Mouse (Mus musculus) heart, embryonic 10.5 days (tissue): ENCODE measurements around the gene Chmp6. TPM values are rescaled to one million over a fixed set of nuclear protein-coding genes. Genes with fewer than 3 reads are reported as not detected.

ENCODE experiments used
- DNase-seq: peaks from one replicate; pipeline ENCODE4 v3.0.0-alpha.2; 2017; ENCODE audit warnings: low spot score
- H3K27ac ChIP-seq: fragments of 300-500 bp; sonication (generic); 2 replicates; pipeline ENCODE4 v1.5.1; 2016; ENCODE audit warnings: mild to moderate bottlenecking
- H3K27me3 ChIP-seq: fragments of 300-500 bp; sonication (generic); 2 replicates; pipeline ENCODE4 v1.6.1; 2016; ENCODE audit warnings: mild to moderate bottlenecking; ENCODE audit not compliant: poor library complexity, insufficient read depth, severe bottlenecking
- H3K36me3 ChIP-seq: fragments of 300-500 bp; sonication (generic); 2 replicates; pipeline ENCODE4 v1.6.1; 2016; ENCODE audit warnings: mild to moderate bottlenecking, moderate library complexity
- H3K4me1 ChIP-seq: fragments of 300-500 bp; sonication (generic); 2 replicates; pipeline ENCODE4 v1.6.1; 2016; ENCODE audit warnings: mild to moderate bottlenecking
- H3K4me3 ChIP-seq: fragments of 300-500 bp; sonication (generic); 2 replicates; pipeline ENCODE4 v1.5.1; 2016; ENCODE audit warnings: mild to moderate bottlenecking, moderate library complexity
- H3K9me3 ChIP-seq: fragments of 300-500 bp; sonication (generic); 2 replicates; pipeline ENCODE4 v1.6.1; 2016; ENCODE audit warnings: mild to moderate bottlenecking, moderate library complexity
- WGBS: fragments of 180-500 bp; shearing (Covaris S2); methylation state at CpG from one replicate; pipeline ENCODE4 v1.1.7; 2016; 5-methylcytosine and 5-hydroxymethylcytosine counted together
- polyA plus RNA-seq: library from polyadenylated mRNA; unstranded; fragments of >200 nt; fragmentation: Nextera tagmentation; extraction: Ambion mirVana; gene quantifications from 2 replicates; pipeline ENCODE4 v1.2.1, GENCODE M21; 2016

Gene Chmp6
- polyA plus RNA-seq, 1 experiment from 2014 or later, result 96.6 TPM

GRCm38 (mm10) chr11:119893667-119894236 lies 19.5 kb upstream of the Chmp6 start:
- no peaks in the 10 kb centered on the region for H3K27me3 ChIP-seq
- H3K4me3 ChIP-seq, result no peak overlapping the region
- no peak overlapping the region for H3K27ac ChIP-seq
- WGBS, result 79% methylated on average over 10 of the region's 10 CpGs
- no peak for DNase-seq
- 0 out of 2 replicates have a peak, but pooled peaks cover 4% of the 10 kb centered on the region for H3K4me1 ChIP-seq
- no peaks in the 10 kb centered on the region for H3K9me3 ChIP-seq
- H3K36me3 ChIP-seq, result peaks cover 92% of the 10 kb centered on the region

DNA sequence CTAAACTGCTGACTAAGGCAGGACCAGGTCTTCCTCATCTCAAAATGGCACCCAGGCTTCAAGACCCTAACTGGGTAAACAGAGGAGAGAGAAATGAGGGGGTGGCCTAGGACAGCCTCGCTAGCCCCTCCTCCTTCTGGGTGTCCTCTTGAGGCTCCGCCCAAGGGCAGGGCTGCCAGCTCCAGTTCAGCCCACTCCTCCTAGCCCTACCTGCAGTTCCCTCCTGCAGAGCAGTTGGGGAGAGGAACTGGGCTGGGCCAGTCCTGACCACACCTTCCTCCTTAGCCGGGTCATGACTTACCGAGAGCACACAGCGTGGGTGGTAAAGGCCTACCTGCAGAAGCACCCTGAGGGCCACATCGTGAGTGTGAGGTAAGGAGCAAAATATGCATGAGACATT lies 18.6 kb upstream of the Chmp6 start:
- WGBS, result 60% methylated on average over 6 of the region's 6 CpGs
- no peaks in the 10 kb centered on the region for H3K27me3 ChIP-seq
- no peak overlapping the region for H3K27ac ChIP-seq
- H3K9me3 ChIP-seq, result no peaks in the 10 kb centered on the region
- H3K36me3 ChIP-seq, result peaks cover 89% of the 10 kb centered on the region
- H3K4me3 ChIP-seq, result no peak overlapping the region
- no peak for DNase-seq
- peaks cover 4% of the 10 kb centered on the region; the same call in 1 of the 2 replicates for H3K4me1 ChIP-seq

GRCm38 (mm10) chr11:119897041-119897440 lies 16.2 kb upstream of the Chmp6 start:
- WGBS, result 86% methylated on average over 9 of the region's 9 CpGs
- H3K27ac ChIP-seq, result no peak overlapping the region
- H3K4me1 ChIP-seq, result peaks cover 7% of the 10 kb centered on the region; the same call in 1 of the 2 replicates
- peaks cover 68% of the 10 kb centered on the region for H3K36me3 ChIP-seq
- no peaks in the 10 kb centered on the region for H3K9me3 ChIP-seq
- H3K4me3 ChIP-seq, result no peak overlapping the region
- H3K27me3 ChIP-seq, result no peaks in the 10 kb centered on the region
- no peak for DNase-seq

GRCm38 (mm10) chr11:119898976-119899375 lies 14.3 kb upstream of the Chmp6 start:
- H3K36me3 ChIP-seq, result peaks cover 51% of the 10 kb centered on the region
- no peak overlapping the region for H3K27ac ChIP-seq
- no peaks in the 10 kb centered on the region for H3K27me3 ChIP-seq
- no peak for DNase-seq
- H3K4me3 ChIP-seq, result no peak overlapping the region
- H3K4me1 ChIP-seq, result peaks cover 3% of the 10 kb centered on the region; the same call in 1 of the 2 replicates
- no peaks in the 10 kb centered on the region for H3K9me3 ChIP-seq
- WGBS, result 90% methylated on average over 11 of the region's 11 CpGs

DNA sequence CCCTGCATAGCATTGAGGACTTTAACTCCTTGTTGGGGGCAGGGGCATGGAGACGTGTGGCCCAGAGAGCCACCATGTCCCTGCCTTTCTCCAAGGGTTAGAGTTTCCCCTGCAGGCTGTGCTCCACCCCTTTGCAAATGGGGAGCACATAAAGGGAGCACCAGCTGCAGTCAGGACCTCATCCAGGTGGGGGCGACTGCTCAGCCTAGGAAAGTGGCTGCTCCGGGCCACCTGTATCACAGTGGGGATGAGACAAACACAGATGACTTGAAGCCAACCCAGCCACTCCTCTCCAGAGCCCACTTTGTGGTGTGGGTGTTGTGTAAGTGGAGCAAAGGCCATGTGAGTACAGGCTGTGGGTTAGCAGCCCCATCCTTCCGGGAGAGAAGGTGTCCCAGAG lies 12.1 kb upstream of the Chmp6 start:
- 69% methylated on average over 4 of the region's 4 CpGs for WGBS

DNA sequence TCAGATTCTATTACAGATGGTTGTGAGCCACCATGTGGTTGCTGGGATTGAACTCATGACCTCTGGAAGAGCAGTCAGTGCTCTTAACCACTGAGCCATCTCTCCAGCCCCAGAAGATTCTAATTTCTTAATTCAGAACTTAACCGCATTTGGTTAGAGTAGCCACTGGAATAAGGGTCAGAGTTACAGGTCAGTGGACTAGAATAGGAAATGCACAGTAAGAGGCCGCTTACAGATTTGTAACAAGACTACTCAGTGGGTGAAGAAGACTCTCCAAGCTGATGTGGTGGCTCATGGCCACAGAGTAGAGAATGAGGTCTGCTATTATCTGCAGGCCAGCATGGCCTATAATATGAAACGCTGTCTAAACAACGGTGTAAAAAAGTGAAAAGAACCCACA lies 10.3 kb upstream of the Chmp6 start:
- no peak for DNase-seq
- H3K4me3 ChIP-seq, result no peak overlapping the region
- H3K27ac ChIP-seq, result no peak overlapping the region
- H3K4me1 ChIP-seq, result peaks cover 7% of the 10 kb centered on the region
- H3K9me3 ChIP-seq, result no peaks in the 10 kb centered on the region
- H3K27me3 ChIP-seq, result peaks cover 13% of the 10 kb centered on the region; the same call in 1 of the 2 replicates
- H3K36me3 ChIP-seq, result peaks cover 15% of the 10 kb centered on the region
- WGBS, result 87% methylated on average over 4 of the region's 4 CpGs

More for the DNA sequence above, 12.1 kb upstream of the Chmp6 start:
- Histone ChIP-seq H3K27ac (no peak overlapping the region), H3K36me3 (peaks cover 29% of the 10 kb centered on the region), H3K27me3 (peaks cover 11% of the 10 kb centered on the region; the same call in 1 of the 2 replicates), H3K4me3 (no peak overlapping the region), H3K4me1 (peaks cover 7% of the 10 kb centered on the region), H3K9me3 (no peaks in the 10 kb centered on the region)
- no peak for DNase-seq

DNA sequence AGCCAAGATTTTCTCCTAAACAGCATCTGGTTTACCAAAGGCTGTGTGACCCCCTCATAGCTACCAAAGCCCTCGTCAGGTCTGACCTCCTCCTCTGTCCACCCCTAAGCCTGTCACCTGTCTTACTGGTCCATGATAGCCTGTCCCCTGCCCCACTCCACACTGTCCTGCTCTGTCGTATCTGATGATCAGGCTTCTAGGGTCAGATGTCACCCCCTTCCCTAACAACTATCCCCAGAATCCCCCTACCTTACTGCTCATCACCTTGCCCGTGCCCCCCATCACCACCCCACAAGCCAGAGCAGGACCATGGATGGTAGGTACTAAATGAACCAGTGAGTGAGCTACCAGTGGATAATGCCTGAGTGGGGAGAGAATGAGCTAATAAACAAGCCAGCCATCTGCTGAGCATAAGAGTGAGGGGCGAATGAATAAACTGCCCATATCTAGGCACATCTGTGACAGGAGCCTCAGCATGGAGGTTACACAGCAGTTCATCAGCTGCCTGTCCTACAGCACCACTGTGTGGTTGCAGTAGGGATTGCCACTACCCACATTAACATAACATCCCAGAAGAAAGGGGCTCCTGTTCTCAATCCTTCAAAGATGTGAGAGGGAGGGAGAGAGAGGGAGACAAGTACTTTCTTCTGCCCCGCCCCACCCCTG lies 8.5 kb upstream of the Chmp6 start:
- 34% methylated on average over 5 of the region's 5 CpGs for WGBS
- peaks cover 20% of the 10 kb centered on the region; the same call in 1 of the 2 replicates for H3K27me3 ChIP-seq
- no peaks in the 10 kb centered on the region for H3K36me3 ChIP-seq
- no peaks in the 10 kb centered on the region for H3K9me3 ChIP-seq
- peaks cover 20% of the 10 kb centered on the region for H3K4me1 ChIP-seq
- no peak for DNase-seq
- no peak overlapping the region for H3K27ac ChIP-seq
- H3K4me3 ChIP-seq, result no peak overlapping the region

DNA sequence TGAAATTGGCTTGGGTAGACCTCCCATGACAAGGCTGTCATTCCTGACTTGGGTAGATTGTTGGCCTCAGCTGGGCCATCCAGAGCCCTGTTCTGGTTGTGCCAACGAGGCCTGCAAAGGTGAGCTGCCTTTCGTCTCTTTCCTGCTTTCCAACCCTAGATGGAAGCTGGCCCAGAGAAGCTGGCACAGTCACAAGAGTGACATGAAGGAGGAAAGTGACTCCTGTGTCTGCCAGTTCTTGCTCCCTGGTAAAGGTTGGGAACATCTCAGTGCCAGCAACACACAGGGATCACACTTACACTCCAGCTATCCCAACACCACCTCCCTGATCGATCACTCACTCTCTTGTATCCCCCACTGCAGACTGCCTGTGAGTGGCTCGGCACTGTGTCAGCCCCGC lies 7.4 kb upstream of the Chmp6 start:
- 79% methylated on average over 5 of the region's 5 CpGs for WGBS
- H3K36me3 ChIP-seq, result no peaks in the 10 kb centered on the region
- H3K4me1 ChIP-seq, result peaks cover 26% of the 10 kb centered on the region
- H3K9me3 ChIP-seq, result no peaks in the 10 kb centered on the region
- DNase-seq, result no peak
- H3K27me3 ChIP-seq, result peaks cover 20% of the 10 kb centered on the region; the same call in 1 of the 2 replicates
- H3K27ac ChIP-seq, result no peak overlapping the region
- no peak overlapping the region for H3K4me3 ChIP-seq

GRCm38 (mm10) chr11:119907006-119907650 lies 6.1 kb upstream of the Chmp6 start:
- H3K9me3 ChIP-seq, result no peaks in the 10 kb centered on the region
- H3K4me3 ChIP-seq, result no peak overlapping the region
- H3K36me3 ChIP-seq, result no peaks in the 10 kb centered on the region
- WGBS, result 40% methylated on average over 7 of the region's 7 CpGs
- H3K4me1 ChIP-seq, result peaks cover 26% of the 10 kb centered on the region
- H3K27ac ChIP-seq, result no peak overlapping the region
- peaks cover 20% of the 10 kb centered on the region; the same call in 1 of the 2 replicates for H3K27me3 ChIP-seq
- DNase-seq, result no peak

GRCm38 (mm10) chr11:119907711-119908110 lies 5.5 kb upstream of the Chmp6 start:
- Histone ChIP-seq H3K27ac (no peak overlapping the region), H3K36me3 (no peaks in the 10 kb centered on the region)
- WGBS, result 51% methylated on average over 7 of the region's 7 CpGs

GRCm38 (mm10) chr11:119909436-119909835 lies 3.8 kb upstream of the Chmp6 start:
- H3K36me3 ChIP-seq, result no peaks in the 10 kb centered on the region
- H3K27ac ChIP-seq, result peak overlapping the region; percentile 32; the same call in 1 of the 2 replicates
- H3K4me1 ChIP-seq, result peaks cover 40% of the 10 kb centered on the region
- peak overlapping the region; percentile 36 for H3K4me3 ChIP-seq
- no peaks in the 10 kb centered on the region for H3K9me3 ChIP-seq
- no peak for DNase-seq
- WGBS, result under 1% methylated on average over 5 of the region's 5 CpGs
- H3K27me3 ChIP-seq, result peaks cover 20% of the 10 kb centered on the region; the same call in 1 of the 2 replicates

More at GRCm38 (mm10) chr11:119907711-119908110, 5.5 kb upstream of the Chmp6 start:
- Histone ChIP-seq H3K9me3 (no peaks in the 10 kb centered on the region), H3K4me3 (no peak overlapping the region), H3K4me1 (peaks cover 29% of the 10 kb centered on the region), H3K27me3 (peaks cover 20% of the 10 kb centered on the region; the same call in 1 of the 2 replicates)
- DNase-seq, result no peak

DNA sequence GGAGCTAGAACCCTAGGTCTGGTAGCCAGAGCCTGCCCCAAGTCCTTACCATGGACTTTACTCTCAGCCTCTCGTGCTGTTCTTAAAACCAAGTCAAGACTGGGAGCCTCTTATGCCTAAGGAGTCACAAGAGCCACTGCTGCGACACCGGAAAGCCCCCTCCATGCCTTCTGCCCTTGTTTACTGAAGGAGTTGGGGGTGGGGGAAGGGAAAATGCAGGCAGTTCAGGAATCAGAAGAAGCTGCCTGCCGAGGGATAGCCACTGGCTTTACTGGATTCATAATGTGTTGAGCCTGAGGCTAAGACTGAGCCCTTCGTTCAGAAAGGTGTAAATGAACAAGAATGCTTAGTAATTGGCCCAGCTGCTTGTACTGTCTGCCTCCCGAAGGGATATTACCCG lies 396 bp upstream of the Chmp6 start:
- no peak for DNase-seq
- peak overlapping the region; percentile 98 for H3K27ac ChIP-seq
- H3K27me3 ChIP-seq, result 0 out of 2 replicates have a peak, but pooled peaks cover 7% of the 10 kb centered on the region
- peak overlapping the region; percentile 98 for H3K4me3 ChIP-seq
- no peaks in the 10 kb centered on the region for H3K9me3 ChIP-seq
- WGBS, result 10% methylated on average over 7 of the region's 7 CpGs
- peaks cover 67% of the 10 kb centered on the region for H3K4me1 ChIP-seq
- H3K36me3 ChIP-seq, result peaks cover 24% of the 10 kb centered on the region

DNA sequence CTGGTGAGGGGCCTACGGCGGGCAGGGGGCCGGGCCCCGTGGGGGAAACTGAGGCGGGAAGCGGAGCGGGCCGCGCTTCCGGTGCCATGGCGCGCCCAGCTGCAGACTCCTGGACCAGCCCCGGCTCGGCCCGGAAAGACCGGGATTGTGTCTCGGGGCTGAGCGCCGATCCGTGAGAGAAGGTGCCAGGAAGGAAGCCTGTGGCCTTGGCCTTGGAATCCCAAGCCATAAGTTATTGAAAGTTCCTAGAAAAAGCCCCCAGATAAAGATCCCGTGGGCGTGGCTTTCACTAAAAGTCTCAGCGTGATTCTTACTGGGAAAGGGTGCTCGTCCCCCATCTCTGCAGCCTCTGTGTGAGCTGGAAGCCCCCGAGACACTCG lies 684 bp downstream of the Chmp6 start:
- Histone ChIP-seq H3K4me3 (peak overlapping the region; percentile 98), H3K27ac (peak overlapping the region; percentile 98), H3K4me1 (peaks cover 63% of the 10 kb centered on the region), H3K27me3 (0 out of 2 replicates have a peak, but pooled peaks cover under 1% of the 10 kb centered on the region), H3K36me3 (peaks cover 35% of the 10 kb centered on the region), H3K9me3 (no peaks in the 10 kb centered on the region)
- WGBS, result under 1% methylated on average over 26 of the region's 26 CpGs
- DNase-seq, result no peak
